Mouse (Mus musculus): ENCODE results near the gene A230072I06Rik.

Gene A230072I06Rik

GRCm38 (mm10) chr8:12324561-12324960 is 45.9 kb downstream of the A230072I06Rik start:
- DNase-seq (ENCODE audit: low spot score): no peak

GRCm38 (mm10) chr8:12324991-12325601 is 46.5 kb downstream of the A230072I06Rik start:
- no peak for DNase-seq (ENCODE audit: low spot score)

- DNase-seq (ENCODE audit: low spot score): no peak
Observed at GRCm38 (mm10) chr8:12327187-12327586, 48.6 kb downstream of the A230072I06Rik start.

- DNase-seq (ENCODE audit: low spot score): no peak
Observed at GRCm38 (mm10) chr8:12327707-12328471, 49.3 kb downstream of the A230072I06Rik start.

GRCm38 (mm10) chr8:12328476-12328875 is 49.9 kb downstream of the A230072I06Rik start:
- DNase-seq (ENCODE audit: low spot score): no peak

- DNase-seq (ENCODE audit: low spot score): no peak
Observed at GRCm38 (mm10) chr8:12330066-12330465, 51.4 kb downstream of the A230072I06Rik start.

Data from c-Kit-positive CD71-positive TER-119-positive erythroid progenitor cells, embryonic 14.5 days (primary cell).